7 mouse cellular contexts compared by ENCODE assay signal in the genomic region with DNA sequence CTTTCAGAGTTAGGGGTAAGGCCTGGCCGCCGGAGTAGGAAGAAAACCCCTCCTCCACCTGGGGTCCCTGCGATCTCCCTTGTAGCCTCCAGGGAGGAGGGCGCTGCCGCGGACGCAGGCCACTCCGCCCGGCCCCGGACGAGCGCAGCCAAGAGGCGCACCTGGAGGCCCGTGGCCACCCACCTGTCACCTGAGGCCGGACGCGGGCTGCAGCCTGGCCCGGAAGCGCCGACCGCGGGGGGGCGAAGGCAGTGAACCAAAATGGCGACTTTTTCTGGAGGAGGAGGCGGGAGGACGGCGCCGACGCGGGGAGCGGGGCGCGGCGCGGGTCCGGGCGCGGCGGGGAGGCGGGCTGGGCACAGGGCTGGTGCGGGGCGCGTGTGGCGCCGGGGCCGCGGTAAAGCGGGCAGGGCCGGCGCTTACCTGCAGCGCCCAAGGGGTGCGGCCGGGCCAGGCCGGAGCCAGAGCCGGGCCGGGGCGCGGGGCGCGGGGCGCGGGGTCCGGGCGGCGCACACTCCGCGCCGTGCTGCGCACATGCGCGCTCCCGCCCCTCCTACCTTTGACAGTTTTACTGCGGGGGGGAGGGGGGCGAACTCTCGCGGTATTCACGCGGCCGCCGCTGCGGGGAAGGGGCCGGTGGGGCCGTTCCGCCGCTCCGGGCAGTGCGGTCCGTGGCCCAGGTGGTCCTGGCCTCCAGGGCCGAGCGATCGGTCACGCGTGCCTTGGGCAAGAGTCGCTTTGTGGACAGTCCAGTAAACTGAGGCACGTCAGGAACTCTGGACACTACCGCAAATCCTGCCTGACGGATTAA. TPM values are rescaled to one million over a fixed set of nuclear protein-coding genes. Genes with fewer than 3 reads are reported as not detected.
DNase-seq lines count a peak whose midpoint lies in the region; ATAC-seq and TF ChIP-seq lines count a peak whose summit lies in the region.

A gene (minus strand): TSS at position 573 of the 811 bp plus-strand sequence.

- H3K36me3 ChIP-seq in spleen, adult 2 months (ENCODE audit: control insufficient read depth, insufficient read depth, low read length) = peaks cover 4% of the 10 kb centered on the region

- no peaks in the 10 kb centered on the region for H3K27me3 ChIP-seq in spleen, adult 2 months (ENCODE audit: control insufficient read depth, insufficient read depth, low read length)

- peak; percentile 4; the same call in 1 of the 2 replicates for TF ChIP-seq POLR2A in spleen, adult 2 months (IDR thresholded peaks at IDR 0.05; ENCODE audit: low read depth, low read length)

- no peak for TF ChIP-seq CTCF in spleen, adult 2 months (IDR thresholded peaks at IDR 0.05; ENCODE audit: extremely low read depth, insufficient read depth, insufficient read length, insufficient replicate concordance)

- H3K4me3 ChIP-seq in spleen, adult 2 months (ENCODE audit: extremely low read depth, insufficient read depth, insufficient read length) = peak within 1 kb of the TSS; percentile 66

- H3K27ac ChIP-seq in spleen, adult 2 months (ENCODE audit: insufficient read depth, low read length) = peak within 1 kb of the TSS; percentile 79

- H3K4me1 ChIP-seq in spleen, adult 2 months (ENCODE audit: control insufficient read depth, insufficient read depth, insufficient read length) = peaks cover 9% of the 10 kb centered on the region; the same call in 1 of the 2 replicates

- ATAC-seq in common myeloid progenitor, adult 5-6 weeks (replicated peaks; ENCODE audit: low read depth, poor library complexity, severe bottlenecking) = peak; percentile 23
- ATAC-seq in inflammation-experienced regulatory T-cells, adult 6 months = peak; percentile 64
- ATAC-seq in megakaryocyte-erythroid progenitor cell, adult 5-6 weeks (replicated peaks; ENCODE audit: low FRiP score, low TSS enrichment, poor library complexity, severe bottlenecking) = peak; percentile 11; the same call in 1 of the 2 replicates

- peak; percentile 81 to 92 for DNase-seq in adrenal gland, adult (ENCODE audit: inconsistent age in 2 of 2, low spot score in 1 of 2)
- DNase-seq in gastrocnemius, postnatal 25 days = peak; percentile 75
- peak; percentile 72 to 83 for DNase-seq in left cerebral cortex, postnatal 36 days (ENCODE audit: low spot score in 2 of 2)
- DNase-seq in spleen, adult 2 months (ENCODE audit: low read depth in 1 of 2, low spot score in 2 of 2) = peak in 1 of 2 experiments; percentile 66

- intact Hi-C loops in left cerebral cortex, postnatal 36 days (cut with DNase I) = loop anchor here (1.0 kb wide), 1 partner anchor 72 kb away; a partner anchor contains a TSS

- WGBS in spleen, adult 2 months = 1% methylated on average over 85 of the region's 97 CpGs

RNA-seq across cellular contexts. Expression of the gene that starts here (rescaled TPM):
- 16.3 and 26.4 TPM in 2 replicates for total RNA-seq in common myeloid progenitor, adult 5-6 weeks (2017)
- total RNA-seq in gastrocnemius, postnatal 25 days (2021) = 10 to 100 TPM; 17.2 to 17.4 TPM
- 10 to 100 TPM; 11.6 to 43.1 (median 25.3) TPM for polyA plus RNA-seq in inflammation-experienced regulatory T-cells, adult 6 months (2017; shearing (Covaris generic))
- 100 to 1,000 TPM in 1 of 2 experiments, 10 to 100 TPM in 1; 70.6 to 105 TPM for total RNA-seq in left cerebral cortex, postnatal 36 days (2021)
- total RNA-seq in megakaryocyte-erythroid progenitor cell, adult 5-6 weeks (2014; fragmentation: Nextera tagmentation) = 43.1 and 46.6 TPM in 2 replicates
- total RNA-seq in megakaryocyte-erythroid progenitor cell, adult 5-6 weeks (2017) = 7.1 and 21.9 TPM in 2 replicates
- polyA plus RNA-seq in spleen, adult 2 months (2012; rRNA removed) = 32.3 and 42.2 TPM in 2 replicates

Comparison
In these comparisons a context has a peak if more than half of its experiments do, and no peak if none do; other contexts are left out.
1. ATAC-seq: peak in every context shown above with its lines; median percentile 64 in inflammation-experienced regulatory T-cells, adult 6 months; 23 in common myeloid progenitor, adult 5-6 weeks; 11 in megakaryocyte-erythroid progenitor cell, adult 5-6 weeks.